Mouse (Mus musculus) adrenal gland, adult 18-20 months (tissue): ENCODE measurements around the gene Pard3b. TPM values are rescaled to one million over a fixed set of nuclear protein-coding genes. Genes with fewer than 3 reads are reported as not detected.

Source experiments
- DNase-seq, 2 experiments: peaks; one replicate each; pipeline ENCODE4 v3.0.0; 2021 to 2022; ENCODE audit warnings: low spot score in 2 of 2
- total RNA-seq, 2 experiments: library from RNA; stranded (reverse); gene quantifications; 1 replicate in 1 of 2; 2 replicates in 1 of 2; pipeline ENCODE4 v1.2.3; 2021

Gene Pard3b
- total RNA-seq, 2 experiments from 2014 or later: 10.0 to 14.3 TPM

DNA sequence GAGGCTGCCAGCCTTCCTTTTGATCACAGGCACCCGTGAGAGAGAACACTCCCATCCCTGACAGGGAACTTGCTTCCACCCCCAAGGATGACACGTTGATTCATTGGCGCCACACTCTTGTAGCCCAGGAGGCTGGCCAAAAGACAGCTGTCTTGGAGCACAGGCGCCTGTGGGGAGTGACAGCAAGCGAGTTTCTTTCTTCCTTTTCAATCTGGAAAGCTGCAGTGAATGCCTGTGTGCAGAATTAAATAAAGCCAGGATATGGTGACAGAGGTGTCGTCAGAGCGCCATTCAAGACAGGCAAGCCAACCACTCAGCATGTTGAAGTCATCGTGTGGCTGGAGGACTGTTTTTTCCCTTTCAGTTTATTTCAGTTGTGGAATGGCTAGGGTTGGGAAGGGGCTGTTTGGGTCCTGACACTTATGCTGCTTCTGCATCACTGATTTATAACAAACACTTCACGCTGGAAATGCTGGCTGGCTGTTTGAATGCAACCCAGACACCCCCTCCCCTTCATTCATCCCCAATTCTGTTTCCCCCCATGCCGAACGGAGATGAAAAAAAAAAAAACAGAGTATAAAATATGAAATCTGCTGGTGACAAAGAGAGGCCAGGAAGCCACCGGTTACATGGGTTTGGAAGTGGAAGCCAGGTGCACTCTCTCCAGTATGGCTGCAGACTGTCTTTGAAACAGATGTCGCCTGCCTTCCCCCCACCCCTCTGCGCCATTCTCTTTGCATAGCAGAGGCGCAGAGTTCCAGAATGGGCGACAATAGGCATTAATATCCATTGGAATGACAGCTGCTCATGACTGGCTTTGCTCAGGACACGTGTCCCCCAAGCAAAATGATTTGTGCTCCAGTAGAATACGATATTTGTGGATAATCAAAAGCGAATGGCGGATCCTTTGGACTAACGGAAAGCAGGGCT lies 1044.1 kb downstream of the Pard3b start:
- no peak for DNase-seq

GRCm38 (mm10) chr1:62683498-62683897 lies 1044.9 kb downstream of the Pard3b start:
- no peak for DNase-seq

DNA sequence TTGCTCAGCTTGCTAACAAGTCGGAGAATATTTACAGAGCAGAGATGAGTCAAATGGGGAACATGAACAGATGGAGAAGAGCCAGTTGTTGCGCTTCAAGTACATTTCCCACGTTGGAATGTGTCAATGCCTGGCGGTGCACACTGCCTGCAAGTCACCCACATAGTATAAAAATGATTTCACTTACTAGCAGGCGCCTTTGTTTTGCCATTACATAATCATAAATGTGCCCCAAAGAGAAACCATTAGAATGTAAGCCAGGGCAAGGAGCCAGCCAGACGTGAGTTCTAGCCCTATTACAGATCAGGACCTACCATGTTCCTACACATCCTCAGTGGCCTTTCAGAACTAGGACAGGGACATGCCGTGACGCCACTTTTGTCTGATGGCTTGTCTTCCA lies 1048.9 kb downstream of the Pard3b start:
- no peak for DNase-seq

DNA sequence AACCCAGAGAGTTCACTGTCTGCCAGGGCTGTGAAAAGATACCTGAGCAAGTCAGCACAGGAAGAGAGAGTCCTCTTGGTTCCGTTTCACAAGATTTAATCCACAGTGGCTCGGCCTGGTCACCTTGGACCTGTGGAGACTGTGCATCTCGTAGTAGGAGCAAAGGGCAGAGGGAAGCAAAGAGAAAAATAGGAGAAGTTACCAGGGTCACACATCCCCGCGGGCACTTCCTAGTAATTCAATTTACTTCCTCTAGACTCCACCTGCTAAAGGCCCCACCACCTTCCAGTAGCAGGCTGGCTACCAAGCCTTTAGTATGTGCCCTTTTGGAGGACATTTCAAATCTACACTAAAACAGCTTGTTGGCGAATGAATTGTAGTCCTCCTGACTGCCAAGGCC lies 1052.6 kb downstream of the Pard3b start:
- DNase-seq: no peak
